16 mouse cellular contexts compared by ENCODE assay signal in genomic region chr5:89678148-89678547, GRCm38 (mm10).
"Had no signal": no experiment of that assay in that cellular context is flagged by ENCODE, and none has a peak within 500 bp of the region (broad histone marks: within the 10 kb centered on the region; RNA-seq: fewer than 3 reads in every experiment).

No protein-coding gene starts in this region.

- H3K4me1 ChIP-seq: neural tube, embryonic 12.5 days; neural tube, embryonic 13.5 days; neural tube, embryonic 15.5 days; stomach, embryonic 15.5 days had no signal

- H3K4me3 ChIP-seq: neural tube, embryonic 12.5 days; neural tube, embryonic 13.5 days; neural tube, embryonic 15.5 days; stomach, embryonic 15.5 days had no signal

- H3K36me3 ChIP-seq: neural tube, embryonic 12.5 days; neural tube, embryonic 13.5 days; neural tube, embryonic 15.5 days; stomach, embryonic 15.5 days had no signal

- H3K27me3 ChIP-seq: neural tube, embryonic 12.5 days; neural tube, embryonic 13.5 days; neural tube, embryonic 15.5 days; stomach, embryonic 15.5 days had no signal

- H3K9me3 ChIP-seq: neural tube, embryonic 12.5 days; neural tube, embryonic 13.5 days; neural tube, embryonic 15.5 days; stomach, embryonic 15.5 days had no signal

- H3K27ac ChIP-seq: neural tube, embryonic 12.5 days; neural tube, embryonic 13.5 days; neural tube, embryonic 15.5 days; stomach, embryonic 15.5 days; stomach, postnatal 0 days had no signal

- DNase-seq: retina, postnatal 1 day; right cerebral cortex, adult 18-20 months; right cerebral cortex, postnatal 25 days; right cerebral cortex, postnatal 4 days; spleen, adult 18-20 months; thymus, adult 18-20 months; thymus, adult 2 months; thymus, postnatal 14 days; thymus, postnatal 25 days; thymus, postnatal 36 days; thymus, postnatal 4 days had no signal

- H3K9ac ChIP-seq: neural tube, embryonic 12.5 days; neural tube, embryonic 13.5 days; neural tube, embryonic 15.5 days; stomach, embryonic 15.5 days had no signal
